ENCODE assay signal across 11 mouse cellular contexts in genomic region chr3:110022783-110023599, GRCm38 (mm10).
A peak's percentile ranks its signal among the peaks of the same experiment; 100 is the strongest.
DNase-seq lines count a peak whose midpoint lies in the region; ATAC-seq and TF ChIP-seq lines count a peak whose summit lies in the region.
"Had no signal": no experiment of that assay in that cellular context is flagged by ENCODE, and none has a peak within 500 bp of the region (broad histone marks: within the 10 kb centered on the region; RNA-seq: fewer than 3 reads in every experiment).

No protein-coding gene starts in this region.

- intact Hi-C loops in gastrocnemius, adult 2 months (cut with DNase I), result no loop called here

- H3K27me3 ChIP-seq in forebrain, embryonic 14.5 days (replicated peaks; ENCODE audit: control insufficient read depth, insufficient read depth, low read length), result no peaks in the 10 kb centered on the region
- H3K27me3 ChIP-seq in forebrain, embryonic 10.5 days (ENCODE audit: poor library complexity, severe bottlenecking), result no peaks in the 10 kb centered on the region
- no peaks in the 10 kb centered on the region for H3K27me3 ChIP-seq in kidney, embryonic 16.5 days (ENCODE audit: insufficient read depth, low read length)
- H3K27me3 ChIP-seq in embryonic facial prominence, embryonic 11.5 days (ENCODE audit: control insufficient read depth, insufficient read depth, low read length), result no peaks in the 10 kb centered on the region
- no peaks in the 10 kb centered on the region for H3K27me3 ChIP-seq in neural tube, embryonic 11.5 days (ENCODE audit: control insufficient read depth, insufficient read depth, low read length)

- WGBS in forebrain, embryonic 14.5 days, result 45% methylated on average over 18 of the region's 18 CpGs
- WGBS in forebrain, embryonic 10.5 days, result 69% methylated on average over 18 of the region's 18 CpGs
- 14% methylated on average over 18 of the region's 18 CpGs for WGBS in kidney, embryonic 16.5 days
- 32% methylated on average over 18 of the region's 18 CpGs for WGBS in embryonic facial prominence, embryonic 11.5 days
- WGBS in neural tube, embryonic 11.5 days, result 46% methylated on average over 18 of the region's 18 CpGs

- TF ChIP-seq CTCF in gastrocnemius, adult 2 months (IDR thresholded peaks at IDR 0.05), result no peak

- H3K36me3 ChIP-seq in forebrain, embryonic 14.5 days (ENCODE audit: control insufficient read depth, insufficient read depth, low read length), result no peaks in the 10 kb centered on the region
- no peaks in the 10 kb centered on the region for H3K36me3 ChIP-seq in forebrain, embryonic 10.5 days (replicated peaks)
- no peaks in the 10 kb centered on the region for H3K36me3 ChIP-seq in kidney, embryonic 16.5 days (ENCODE audit: insufficient read depth, low read length)
- H3K36me3 ChIP-seq in embryonic facial prominence, embryonic 11.5 days (replicated peaks; ENCODE audit: control insufficient read depth, insufficient read depth, low read depth, low read length), result no peaks in the 10 kb centered on the region
- no peaks in the 10 kb centered on the region for H3K36me3 ChIP-seq in neural tube, embryonic 11.5 days (ENCODE audit: control insufficient read depth, insufficient read depth, low read length)
- H3K36me3 ChIP-seq: G1E had no signal

- no peak overlapping the region for H3K4me2 ChIP-seq in forebrain, embryonic 14.5 days (ENCODE audit: low read length)
- peak overlapping the region; percentile 32 for H3K4me2 ChIP-seq in kidney, embryonic 16.5 days (replicated peaks; ENCODE audit: low read depth, low read length)
- H3K4me2 ChIP-seq in embryonic facial prominence, embryonic 11.5 days (ENCODE audit: low read depth, low read length), result no peak overlapping the region
- no peak overlapping the region for H3K4me2 ChIP-seq in neural tube, embryonic 11.5 days (ENCODE audit: low read depth)

- H3K4me3 ChIP-seq in forebrain, embryonic 14.5 days (ENCODE audit: low read depth, low read length), result no peak overlapping the region
- H3K4me3 ChIP-seq in forebrain, embryonic 10.5 days, result no peak overlapping the region
- no peak overlapping the region for H3K4me3 ChIP-seq in kidney, embryonic 16.5 days (ENCODE audit: low read length)
- no peak overlapping the region for H3K4me3 ChIP-seq in embryonic facial prominence, embryonic 11.5 days (ENCODE audit: low read depth, low read length)
- H3K4me3 ChIP-seq in neural tube, embryonic 11.5 days (ENCODE audit: low read depth, low read length), result no peak overlapping the region
- H3K4me3 ChIP-seq in gastrocnemius, adult 2 months, result no peak overlapping the region

- H3K27ac ChIP-seq in forebrain, embryonic 14.5 days (ENCODE audit: low read depth, low read length), result no peak overlapping the region
- no peak overlapping the region for H3K27ac ChIP-seq in forebrain, embryonic 10.5 days
- no peak overlapping the region for H3K27ac ChIP-seq in kidney, embryonic 16.5 days (ENCODE audit: low read length)
- no peak overlapping the region for H3K27ac ChIP-seq in embryonic facial prominence, embryonic 11.5 days (replicated peaks; ENCODE audit: low read depth, low read length)
- H3K27ac ChIP-seq in neural tube, embryonic 11.5 days (ENCODE audit: low read depth, low read length), result no peak overlapping the region
- no peak overlapping the region for H3K27ac ChIP-seq in gastrocnemius, adult 2 months

- ATAC-seq in forebrain, embryonic 14.5 days, result 0 out of 2 replicates have a peak, but pooled peaks have one; percentile 50
- peak; percentile 75 for ATAC-seq in kidney, embryonic 16.5 days (ENCODE audit: low FRiP score, low TSS enrichment)
- ATAC-seq in embryonic facial prominence, embryonic 11.5 days (replicated peaks; ENCODE audit: insufficient number of reproducible peaks, low FRiP score, low TSS enrichment, low read depth), result peak; percentile 67; the same call in 1 of the 2 replicates
- ATAC-seq in neural tube, embryonic 11.5 days (ENCODE audit: insufficient read depth, low FRiP score, low TSS enrichment), result no peak

- H3K4me1 ChIP-seq in forebrain, embryonic 14.5 days (ENCODE audit: control insufficient read depth, insufficient read depth, low read length), result no peaks in the 10 kb centered on the region
- peaks cover 12% of the 10 kb centered on the region for H3K4me1 ChIP-seq in forebrain, embryonic 10.5 days
- H3K4me1 ChIP-seq in kidney, embryonic 16.5 days (ENCODE audit: insufficient read depth, low read length), result 0 out of 2 replicates have a peak, but pooled peaks cover 5% of the 10 kb centered on the region
- H3K4me1 ChIP-seq in embryonic facial prominence, embryonic 11.5 days (ENCODE audit: control insufficient read depth, insufficient read depth, low read length), result no peaks in the 10 kb centered on the region
- no peaks in the 10 kb centered on the region for H3K4me1 ChIP-seq in neural tube, embryonic 11.5 days (ENCODE audit: control insufficient read depth, insufficient read depth, low read length)

- H3K9me3 ChIP-seq in forebrain, embryonic 14.5 days (replicated peaks; ENCODE audit: control insufficient read depth, low read length), result no peaks in the 10 kb centered on the region
- no peaks in the 10 kb centered on the region for H3K9me3 ChIP-seq in forebrain, embryonic 10.5 days
- no peaks in the 10 kb centered on the region for H3K9me3 ChIP-seq in kidney, embryonic 16.5 days (ENCODE audit: low read length)
- no peaks in the 10 kb centered on the region for H3K9me3 ChIP-seq in embryonic facial prominence, embryonic 11.5 days (replicated peaks; ENCODE audit: control insufficient read depth, low read length)
- H3K9me3 ChIP-seq in neural tube, embryonic 11.5 days (ENCODE audit: control insufficient read depth, low read length), result no peaks in the 10 kb centered on the region

- H3K9ac ChIP-seq in forebrain, embryonic 14.5 days (ENCODE audit: low read length), result no peak overlapping the region
- H3K9ac ChIP-seq in kidney, embryonic 16.5 days (replicated peaks; ENCODE audit: low read length), result no peak overlapping the region
- H3K9ac ChIP-seq in embryonic facial prominence, embryonic 11.5 days (replicated peaks; ENCODE audit: low read length), result no peak overlapping the region
- H3K9ac ChIP-seq in neural tube, embryonic 11.5 days (ENCODE audit: low read length), result no peak overlapping the region

- no peak for DNase-seq in forebrain, embryonic 14.5 days (ENCODE audit: low spot score)
- no peak for DNase-seq in forebrain, embryonic 10.5 days (ENCODE audit: extremely low spot score, low spot score)
- no peak for DNase-seq in kidney, adult 11 months
- peak; percentile 67 for DNase-seq in embryonic facial prominence, embryonic 11.5 days (ENCODE audit: low spot score)
- DNase-seq in neural tube, embryonic 11.5 days (ENCODE audit: low spot score), result peak; percentile 24
- no peak for DNase-seq in gastrocnemius, adult 2 months
- no peak for DNase-seq in gastrocnemius, postnatal 4 days (ENCODE audit: low spot score in 2 of 2)
- DNase-seq: heart, postnatal 10 days; lung, adult 18-20 months had no signal

Comparison
In these comparisons a context has a peak if more than half of its experiments do, and no peak if none do; other contexts are left out.
1. DNase-seq: peak in embryonic facial prominence, embryonic 11.5 days (single experiment) and neural tube, embryonic 11.5 days (single experiment); none in forebrain, embryonic 14.5 days (single experiment), forebrain, embryonic 10.5 days (single experiment), kidney, adult 11 months (single experiment), gastrocnemius, adult 2 months (single experiment) and gastrocnemius, postnatal 4 days (0 of 2).